In genomic region chr11:63518847-63519246, GRCm38 (mm10) we compare ENCODE assay signal across 9 mouse cellular contexts.
DNase-seq lines count a peak whose midpoint lies in the region; ATAC-seq lines count a peak whose summit lies in the region.
"Had no signal": no experiment of that assay in that cellular context is flagged by ENCODE, and none has a peak within 500 bp of the region (broad histone marks: within the 10 kb centered on the region; RNA-seq: fewer than 3 reads in every experiment).

No protein-coding gene starts in this region.

- peak; percentile 5 for DNase-seq in cerebellum, adult 9-11 months
- DNase-seq in midbrain, embryonic 11.5 days (ENCODE audit: low spot score, missing footprints): no peak
- DNase-seq in midbrain, embryonic 10.5 days (ENCODE audit: low spot score): no peak
- DNase-seq in thymus, postnatal 14 days: no peak
- DNase-seq in adrenal gland, postnatal 25 days: no peak

- H3K9ac ChIP-seq in midbrain, embryonic 11.5 days (ENCODE audit: low read length): no peak overlapping the region
- no peak overlapping the region for H3K9ac ChIP-seq in heart, embryonic 16.5 days (ENCODE audit: low read length)
- H3K9ac ChIP-seq in limb, embryonic 15.5 days: no peak overlapping the region
- H3K9ac ChIP-seq: liver, embryonic 14.5 days had no signal

- no peaks in the 10 kb centered on the region for H3K27me3 ChIP-seq in midbrain, embryonic 11.5 days (ENCODE audit: control insufficient read depth, insufficient read depth, low read length)
- no peaks in the 10 kb centered on the region for H3K27me3 ChIP-seq in midbrain, embryonic 10.5 days (ENCODE audit: low read depth, poor library complexity, severe bottlenecking)
- H3K27me3 ChIP-seq in heart, embryonic 16.5 days (ENCODE audit: control insufficient read depth, insufficient read depth, low read length): no peaks in the 10 kb centered on the region
- no peaks in the 10 kb centered on the region for H3K27me3 ChIP-seq in limb, embryonic 15.5 days

- H3K9me3 ChIP-seq in midbrain, embryonic 11.5 days (ENCODE audit: control insufficient read depth, low read length): peaks cover 4% of the 10 kb centered on the region; the same call in 1 of the 2 replicates
- H3K9me3 ChIP-seq in midbrain, embryonic 10.5 days (replicated peaks): peaks cover 12% of the 10 kb centered on the region
- no peaks in the 10 kb centered on the region for H3K9me3 ChIP-seq in heart, embryonic 16.5 days (replicated peaks; ENCODE audit: control insufficient read depth, low read length)
- no peaks in the 10 kb centered on the region for H3K9me3 ChIP-seq in limb, embryonic 15.5 days

- H3K36me3 ChIP-seq in midbrain, embryonic 11.5 days (ENCODE audit: control insufficient read depth, insufficient read depth, low read length): no peaks in the 10 kb centered on the region
- no peaks in the 10 kb centered on the region for H3K36me3 ChIP-seq in midbrain, embryonic 10.5 days
- no peaks in the 10 kb centered on the region for H3K36me3 ChIP-seq in heart, embryonic 16.5 days (ENCODE audit: control insufficient read depth, insufficient read depth)
- H3K36me3 ChIP-seq in limb, embryonic 15.5 days: no peaks in the 10 kb centered on the region

- no peak overlapping the region for H3K4me2 ChIP-seq in midbrain, embryonic 11.5 days
- no peak overlapping the region for H3K4me2 ChIP-seq in heart, embryonic 16.5 days (ENCODE audit: low read depth, low read length)
- no peak overlapping the region for H3K4me2 ChIP-seq in limb, embryonic 15.5 days

- 75% methylated on average over 6 of the region's 6 CpGs for WGBS in midbrain, embryonic 11.5 days
- 89% methylated on average over 6 of the region's 6 CpGs for WGBS in midbrain, embryonic 10.5 days
- 25% methylated on average over 6 of the region's 6 CpGs for WGBS in heart, embryonic 16.5 days
- 24% methylated on average over 6 of the region's 6 CpGs for WGBS in limb, embryonic 15.5 days

- ATAC-seq in cerebellum, adult (ENCODE audit: insufficient number of reproducible peaks, low FRiP score, low TSS enrichment): no peak
- ATAC-seq in midbrain, embryonic 11.5 days (ENCODE audit: low FRiP score): peak; percentile 44; the same call in 1 of the 2 replicates
- ATAC-seq in heart, embryonic 16.5 days (replicated peaks; ENCODE audit: extremely low read depth, insufficient read depth, low FRiP score): peak; percentile 73
- ATAC-seq in limb, embryonic 15.5 days (ENCODE audit: insufficient number of reproducible peaks, low FRiP score, low TSS enrichment, low read depth): no peak

- no peak overlapping the region for H3K27ac ChIP-seq in midbrain, embryonic 11.5 days (ENCODE audit: low read depth, low read length)
- H3K27ac ChIP-seq in midbrain, embryonic 10.5 days (replicated peaks): no peak overlapping the region
- peak overlapping the region; percentile 10 for H3K27ac ChIP-seq in heart, embryonic 16.5 days (ENCODE audit: low read length)
- peak overlapping the region; percentile 22; the same call in 1 of the 2 replicates for H3K27ac ChIP-seq in limb, embryonic 15.5 days
- H3K27ac ChIP-seq: liver, embryonic 14.5 days had no signal

- H3K4me1 ChIP-seq in midbrain, embryonic 11.5 days (ENCODE audit: control insufficient read depth, insufficient read depth, low read length): no peaks in the 10 kb centered on the region
- peaks cover 2% of the 10 kb centered on the region; the same call in 1 of the 2 replicates for H3K4me1 ChIP-seq in midbrain, embryonic 10.5 days
- peaks cover 3% of the 10 kb centered on the region; the same call in 1 of the 2 replicates for H3K4me1 ChIP-seq in heart, embryonic 16.5 days (ENCODE audit: control insufficient read depth, insufficient read depth, low read length)
- H3K4me1 ChIP-seq in limb, embryonic 15.5 days: peaks cover 9% of the 10 kb centered on the region

- H3K4me3 ChIP-seq in midbrain, embryonic 11.5 days (ENCODE audit: low read depth, low read length): no peak overlapping the region
- H3K4me3 ChIP-seq in midbrain, embryonic 10.5 days: no peak overlapping the region
- H3K4me3 ChIP-seq in heart, embryonic 16.5 days (ENCODE audit: low read length): no peak overlapping the region
- H3K4me3 ChIP-seq in limb, embryonic 15.5 days: no peak overlapping the region

Comparison
In these comparisons a context has a peak if more than half of its experiments do, and no peak if none do; other contexts are left out.
1. ATAC-seq: peak in midbrain, embryonic 11.5 days (single experiment) and heart, embryonic 16.5 days (single experiment); none in cerebellum, adult (single experiment) and limb, embryonic 15.5 days (single experiment).
2. H3K27ac ChIP-seq: peak in heart, embryonic 16.5 days (single experiment) and limb, embryonic 15.5 days (single experiment); none in midbrain, embryonic 11.5 days (single experiment) and midbrain, embryonic 10.5 days (single experiment).